ENCODE assay signal across 20 mouse cellular contexts in the genomic region with DNA sequence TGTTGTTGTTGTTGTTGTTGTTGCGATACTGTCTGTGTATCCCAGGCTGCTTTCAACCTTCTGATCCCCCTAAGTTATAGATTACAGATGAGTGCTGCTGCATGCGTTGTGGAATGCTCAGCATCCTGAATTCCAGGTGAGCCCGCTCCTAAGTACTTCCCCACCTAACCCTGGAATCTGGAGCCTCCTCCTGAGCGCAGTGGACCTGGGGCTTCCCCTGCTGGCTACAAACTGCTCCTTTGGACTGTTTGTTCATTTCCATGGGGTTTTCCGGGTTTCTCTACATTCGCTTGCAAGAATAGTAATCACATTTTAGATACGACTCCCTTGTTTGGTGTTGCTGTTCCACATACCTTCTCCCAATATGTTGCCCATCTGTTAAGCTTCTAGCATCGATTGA. TPM values are rescaled to one million over a fixed set of nuclear protein-coding genes. Genes with fewer than 3 reads are reported as not detected.
DNase-seq lines count a peak whose midpoint lies in the region; ATAC-seq and TF ChIP-seq lines count a peak whose summit lies in the region.
"Had no signal": no experiment of that assay in that cellular context is flagged by ENCODE, and none has a peak within 500 bp of the region (broad histone marks: within the 10 kb centered on the region; RNA-seq: fewer than 3 reads in every experiment).

No protein-coding gene starts in this region.

- H3K4me2 ChIP-seq in liver, embryonic 15.5 days: no peak overlapping the region
- H3K4me2 ChIP-seq in liver, embryonic 12.5 days: no peak overlapping the region
- H3K4me2 ChIP-seq in lung, postnatal 0 days (replicated peaks; ENCODE audit: low read depth, low read length): no peak overlapping the region
- H3K4me2 ChIP-seq: embryonic facial prominence, embryonic 12.5 days; forebrain, embryonic 12.5 days; heart, embryonic 12.5 days; hindbrain, embryonic 15.5 days had no signal

- TF ChIP-seq EP300 in lung, postnatal 0 days (IDR thresholded peaks at IDR 0.05): peak; percentile 77

- H3K4me1 ChIP-seq in liver, embryonic 15.5 days (replicated peaks): peaks cover 8% of the 10 kb centered on the region
- 0 out of 2 replicates have a peak, but pooled peaks cover 8% of the 10 kb centered on the region for H3K4me1 ChIP-seq in liver, embryonic 12.5 days
- peaks cover 7% of the 10 kb centered on the region; the same call in 1 of the 2 replicates for H3K4me1 ChIP-seq in lung, postnatal 0 days (ENCODE audit: insufficient read depth, low read depth, low read length)
- H3K4me1 ChIP-seq in lung, adult 2 months (ENCODE audit: control insufficient read depth, insufficient read depth, low read length): peaks cover 6% of the 10 kb centered on the region
- H3K4me1 ChIP-seq in bone marrow, adult 2 months (ENCODE audit: control insufficient read depth, insufficient read depth, low read length): peaks cover 7% of the 10 kb centered on the region; the same call in 1 of the 2 replicates
- H3K4me1 ChIP-seq in brown adipose tissue, adult 24 weeks (ENCODE audit: control insufficient read depth, insufficient read depth, insufficient read length, low read length): peaks cover 9% of the 10 kb centered on the region
- H3K4me1 ChIP-seq: embryonic facial prominence, embryonic 12.5 days; forebrain, embryonic 12.5 days; heart, embryonic 12.5 days; hindbrain, embryonic 15.5 days had no signal

- peak; percentile 64 for DNase-seq in lung, postnatal 0 days (ENCODE audit: low spot score)
- DNase-seq in lung, adult 2 months: no peak
- no peak for DNase-seq in embryo, embryonic 10 days (ENCODE audit: low spot score)
- DNase-seq in right cerebral cortex, postnatal 10 days (ENCODE audit: low spot score in 2 of 2): no peak
- DNase-seq: adrenal gland, adult 8-10 months; adrenal gland, postnatal 36 days; cerebellum, adult 2 months; cerebellum, postnatal 14 days; forebrain, postnatal 0 days; gastrocnemius, postnatal 14 days; heart, postnatal 36 days had no signal

- TF ChIP-seq CTCF in lung, postnatal 0 days (IDR thresholded peaks at IDR 0.05): peak; percentile 21; the same call in 1 of the 2 replicates
- TF ChIP-seq CTCF in lung, adult 2 months (IDR thresholded peaks at IDR 0.05; ENCODE audit: insufficient read depth, low read length): no peak
- TF ChIP-seq CTCF in bone marrow, adult 2 months (IDR thresholded peaks at IDR 0.05; ENCODE audit: control insufficient read depth, insufficient read depth, low read length): no peak

- TF ChIP-seq POLR2A in lung, adult 2 months (IDR thresholded peaks at IDR 0.05; ENCODE audit: borderline replicate concordance, extremely low read depth, low read depth, low read length): no peak
- no peak for TF ChIP-seq POLR2A in bone marrow, adult 2 months (IDR thresholded peaks at IDR 0.05; ENCODE audit: borderline replicate concordance, control insufficient read depth, low read depth, low read length)

- H3K9ac ChIP-seq in liver, embryonic 15.5 days: no peak overlapping the region
- no peak overlapping the region for H3K9ac ChIP-seq in liver, embryonic 12.5 days
- no peak overlapping the region for H3K9ac ChIP-seq in lung, postnatal 0 days (replicated peaks; ENCODE audit: low read depth)
- H3K9ac ChIP-seq: embryonic facial prominence, embryonic 12.5 days; forebrain, embryonic 12.5 days; forebrain, postnatal 0 days; heart, embryonic 12.5 days; hindbrain, embryonic 15.5 days had no signal

- H3K9me3 ChIP-seq in liver, embryonic 15.5 days (replicated peaks): no peaks in the 10 kb centered on the region
- no peaks in the 10 kb centered on the region for H3K9me3 ChIP-seq in liver, embryonic 12.5 days (replicated peaks)
- H3K9me3 ChIP-seq in lung, postnatal 0 days (ENCODE audit: low read length): no peaks in the 10 kb centered on the region
- H3K9me3 ChIP-seq: embryonic facial prominence, embryonic 12.5 days; forebrain, embryonic 12.5 days; heart, embryonic 12.5 days; hindbrain, embryonic 15.5 days had no signal

- WGBS in liver, embryonic 15.5 days (ENCODE audit: insufficient replicate concordance): 66% methylated on average over 8 of the region's 8 CpGs
- WGBS in liver, embryonic 12.5 days (ENCODE audit: insufficient replicate concordance): 75% methylated on average over 8 of the region's 8 CpGs
- 57% methylated on average over 8 of the region's 8 CpGs for WGBS in lung, postnatal 0 days
- WGBS in lung, adult 2 months: 66% methylated on average over 8 of the region's 8 CpGs
- 78% methylated on average over 8 of the region's 8 CpGs for WGBS in bone marrow, adult 2 months

- no peak overlapping the region for H3K4me3 ChIP-seq in liver, embryonic 15.5 days (replicated peaks)
- no peak overlapping the region for H3K4me3 ChIP-seq in liver, embryonic 12.5 days
- H3K4me3 ChIP-seq in lung, postnatal 0 days (ENCODE audit: low read depth, low read length): no peak overlapping the region
- H3K4me3 ChIP-seq in lung, adult 2 months (replicated peaks; ENCODE audit: extremely low read depth, low read depth, low read length): no peak overlapping the region
- no peak overlapping the region for H3K4me3 ChIP-seq in bone marrow, adult 2 months (replicated peaks; ENCODE audit: control insufficient read depth, low read depth, low read length)
- no peak overlapping the region for H3K4me3 ChIP-seq in brown adipose tissue, adult 24 weeks (ENCODE audit: insufficient read depth, low read depth, low read length)
- H3K4me3 ChIP-seq: embryonic facial prominence, embryonic 12.5 days; forebrain, embryonic 12.5 days; heart, embryonic 12.5 days; hindbrain, embryonic 15.5 days had no signal

- no peaks in the 10 kb centered on the region for H3K27me3 ChIP-seq in liver, embryonic 15.5 days
- no peaks in the 10 kb centered on the region for H3K27me3 ChIP-seq in liver, embryonic 12.5 days (replicated peaks)
- H3K27me3 ChIP-seq in lung, postnatal 0 days (replicated peaks; ENCODE audit: insufficient read depth, low read length): no peaks in the 10 kb centered on the region
- H3K27me3 ChIP-seq: hindbrain, embryonic 15.5 days had no signal

- no peak for ATAC-seq in liver, embryonic 15.5 days (ENCODE audit: insufficient read depth)
- no peak for ATAC-seq in liver, embryonic 12.5 days
- peak; percentile 86 for ATAC-seq in lung, postnatal 0 days
- ATAC-seq: forebrain, postnatal 0 days had no signal

- no peaks in the 10 kb centered on the region for H3K36me3 ChIP-seq in liver, embryonic 15.5 days (replicated peaks)
- no peaks in the 10 kb centered on the region for H3K36me3 ChIP-seq in liver, embryonic 12.5 days
- H3K36me3 ChIP-seq in lung, postnatal 0 days (ENCODE audit: insufficient read depth, low read length): no peaks in the 10 kb centered on the region
- H3K36me3 ChIP-seq: embryonic facial prominence, embryonic 12.5 days; forebrain, embryonic 12.5 days; heart, embryonic 12.5 days; hindbrain, embryonic 15.5 days had no signal

- H3K27ac ChIP-seq in liver, embryonic 15.5 days (replicated peaks): peak overlapping the region; percentile 61; the same call in 1 of the 2 replicates
- H3K27ac ChIP-seq in liver, embryonic 12.5 days: no peak overlapping the region
- H3K27ac ChIP-seq in lung, postnatal 0 days (ENCODE audit: low read length): peak overlapping the region; percentile 86
- peak overlapping the region; percentile 93 for H3K27ac ChIP-seq in bone marrow, adult 2 months (ENCODE audit: control insufficient read depth, insufficient read depth, low read depth, low read length, poor library complexity)
- peak overlapping the region; percentile 83; the same call in 1 of the 2 replicates for H3K27ac ChIP-seq in brown adipose tissue, adult 24 weeks (replicated peaks; ENCODE audit: low read depth, low read length)
- H3K27ac ChIP-seq: embryonic facial prominence, embryonic 12.5 days; forebrain, embryonic 12.5 days; hindbrain, embryonic 15.5 days had no signal

RNA-seq across cellular contexts. Expression of a gene that starts 17.5 kb away (rescaled TPM):
- polyA plus RNA-seq in liver, embryonic 15.5 days (2015; fragmentation: Nextera tagmentation; extraction: Ambion mirVana): 0.59 and 0.92 TPM in 2 replicates
- 2.1 and 2.6 TPM in 2 replicates for polyA plus RNA-seq in liver, embryonic 12.5 days (2016; fragmentation: Nextera tagmentation; extraction: Ambion mirVana)
- polyA plus RNA-seq in lung, postnatal 0 days (2015; fragmentation: Nextera tagmentation; extraction: Ambion mirVana): 10.7 and 11.1 TPM in 2 replicates
- polyA plus RNA-seq in lung, adult 2 months (2012; rRNA removed): 164 and 177 TPM in 2 replicates
- polyA plus RNA-seq in bone marrow, adult 2 months (2011; ENCODE audit: insufficient read depth, insufficient read length, low replicate concordance, missing spikeins): 4.8 and 8.3 TPM in 2 replicates
- 4.0 and 4.5 TPM in 2 replicates for polyA plus RNA-seq in brown adipose tissue, adult 24 weeks (2012; ENCODE audit: insufficient read depth, insufficient read length, missing spikeins)

RNA-seq across cellular contexts. Expression of a gene that starts 25.0 kb away (rescaled TPM):
- 11.4 and 12.7 TPM in 2 replicates for polyA plus RNA-seq in liver, embryonic 15.5 days (2015; fragmentation: Nextera tagmentation; extraction: Ambion mirVana)
- polyA plus RNA-seq in liver, embryonic 12.5 days (2016; fragmentation: Nextera tagmentation; extraction: Ambion mirVana): 5.6 and 6.5 TPM in 2 replicates
- polyA plus RNA-seq in lung, postnatal 0 days (2015; fragmentation: Nextera tagmentation; extraction: Ambion mirVana): 37.1 and 59.4 TPM in 2 replicates
- polyA plus RNA-seq in lung, adult 2 months (2012; rRNA removed): 45.0 and 52.8 TPM in 2 replicates
- polyA plus RNA-seq in bone marrow, adult 2 months (2011; ENCODE audit: insufficient read depth, insufficient read length, low replicate concordance, missing spikeins): 20.0 and 54.3 TPM in 2 replicates
- 1.1 and 1.7 TPM in 2 replicates for polyA plus RNA-seq in brown adipose tissue, adult 24 weeks (2012; ENCODE audit: insufficient read depth, insufficient read length, missing spikeins)

RNA-seq across cellular contexts. Expression of a gene that starts 51.6 kb away (rescaled TPM):
- not detected in 2 replicates for polyA plus RNA-seq in liver, embryonic 15.5 days (2015; fragmentation: Nextera tagmentation; extraction: Ambion mirVana)
- not detected in 2 replicates for polyA plus RNA-seq in liver, embryonic 12.5 days (2016; fragmentation: Nextera tagmentation; extraction: Ambion mirVana)
- not detected in 2 replicates for polyA plus RNA-seq in lung, postnatal 0 days (2015; fragmentation: Nextera tagmentation; extraction: Ambion mirVana)
- 0.03 TPM in 1 of 2 replicates, not detected in the other for polyA plus RNA-seq in lung, adult 2 months (2012; rRNA removed)
- not detected in 2 replicates for polyA plus RNA-seq in bone marrow, adult 2 months (2011; ENCODE audit: insufficient read depth, insufficient read length, low replicate concordance, missing spikeins)
- not detected in 2 replicates for polyA plus RNA-seq in brown adipose tissue, adult 24 weeks (2012; ENCODE audit: insufficient read depth, insufficient read length, missing spikeins)
- polyA plus RNA-seq: heart, embryonic 12.5 days; heart, embryonic 16.5 days had no signal

Comparison
In these comparisons a context has a peak if more than half of its experiments do, and no peak if none do; other contexts are left out.
1. RNA of a gene that starts 17.5 kb away (polyA plus RNA-seq): 164 to 177 TPM in lung, adult 2 months; 10.7 to 11.1 TPM in lung, postnatal 0 days, 4.8 to 8.3 TPM in bone marrow, adult 2 months, 4.0 to 4.5 TPM in brown adipose tissue, adult 24 weeks, 2.1 to 2.6 TPM in liver, embryonic 12.5 days and 0.59 to 0.92 TPM in liver, embryonic 15.5 days; every median in the first group is over 10 times any median in the second.